Mouse (Mus musculus) monocyte, adult 2 months (primary cell): Measurements from ENCODE around the gene Uqcc3.
"Not testable (repeated sequence)": the region's sequence is repeated elsewhere in the genome, so short reads cannot be mapped to it uniquely, and the experiment has no call there.

ENCODE experiments used
- DNase-seq, 2 experiments: peaks; one replicate each; pipeline ENCODE4 v3.0.0; 2022; ENCODE audit warnings: low spot score in 2 of 2, low read depth in 1 of 2

The Uqcc3 gene

GRCm38 (mm10) chr19:8880311-8881033, at the start of gene Uqcc3:
Gene Uqcc3 (minus strand): TSS chr19:8880923.
- DNase-seq = peak; percentile 72 to 85

GRCm38 (mm10) chr19:8930117-8930516, 49.4 kb upstream of the Uqcc3 start:
- DNase-seq = no peak

GRCm38 (mm10) chr19:8929224-8930088, 48.7 kb upstream of the Uqcc3 start, which contains the start of the genes Rom1 and Eml3:
Gene Rom1 (minus strand): TSS chr19:8929356.
Gene Eml3 (plus strand): TSS chr19:8929552.
- peak; percentile 70 to 81 for DNase-seq

GRCm38 (mm10) chr19:8928689-8929223, 48.0 kb upstream of the Uqcc3 start:
- no peak for DNase-seq

- no peak for DNase-seq
These were observed 47.3 kb upstream of the Uqcc3 start for GRCm38 (mm10) chr19:8927891-8928525.

- DNase-seq = no peak
These were observed 46.0 kb upstream of the Uqcc3 start for GRCm38 (mm10) chr19:8926766-8927165.

GRCm38 (mm10) chr19:8921741-8922140, 41.0 kb upstream of the Uqcc3 start:
- no peak for DNase-seq

GRCm38 (mm10) chr19:8920836-8921291, 40.1 kb upstream of the Uqcc3 start:
- DNase-seq = no peak

GRCm38 (mm10) chr19:8920073-8920736, 39.5 kb upstream of the Uqcc3 start, which contains the start of gene B3gat3:
Gene B3gat3 (plus strand): TSS chr19:8920374.
- DNase-seq = peak; percentile 68 to 81

GRCm38 (mm10) chr19:8919684-8920072, 39.0 kb upstream of the Uqcc3 start:
- no peak for DNase-seq

GRCm38 (mm10) chr19:8919000-8919399, 38.3 kb upstream of the Uqcc3 start:
- no peak for DNase-seq

GRCm38 (mm10) chr19:8914212-8914611, 33.5 kb upstream of the Uqcc3 start:
- no peak for DNase-seq

GRCm38 (mm10) chr19:8911810-8912209, 31.1 kb upstream of the Uqcc3 start:
- no peak for DNase-seq

GRCm38 (mm10) chr19:8908531-8908930, 27.8 kb upstream of the Uqcc3 start:
- no peak for DNase-seq

- DNase-seq = no peak
These were observed 22.7 kb upstream of the Uqcc3 start for GRCm38 (mm10) chr19:8903412-8903811.

GRCm38 (mm10) chr19:8899079-8899478, 18.4 kb upstream of the Uqcc3 start:
- no peak for DNase-seq

GRCm38 (mm10) chr19:8898576-8898975, 17.9 kb upstream of the Uqcc3 start:
- DNase-seq = no peak

- peak; percentile 87 to 90 for DNase-seq
These were observed 17.3 kb upstream of the Uqcc3 start, which contains the start of gene Ganab for GRCm38 (mm10) chr19:8897865-8898495. Gene Ganab (plus strand): TSS chr19:8898071.

GRCm38 (mm10) chr19:8897211-8897864, 16.6 kb upstream of the Uqcc3 start:
- DNase-seq = not testable (repeated sequence)
